Mouse (Mus musculus): Measurements from ENCODE around the gene Fam114a2. TPM values are rescaled to one million over a fixed set of nuclear protein-coding genes. Genes with fewer than 3 reads are reported as not detected.

The Fam114a2 gene
- polyA plus RNA-seq, 1 experiment from 2014 or later: 54.5 TPM

GRCm38 (mm10) chr11:57525900-57526299, 7.5 kb upstream of the Fam114a2 start:
- no peak for ATAC-seq (replicated peaks; ENCODE audit: low FRiP score)
- no peak overlapping the region for H3K27ac ChIP-seq (ENCODE audit: low read depth, low read length)
- no peak overlapping the region for H3K4me2 ChIP-seq (ENCODE audit: low read depth, low read length, severe bottlenecking)
- no peaks in the 10 kb centered on the region for H3K9me3 ChIP-seq (ENCODE audit: control insufficient read depth, low read length)
- H3K9ac ChIP-seq (ENCODE audit: low read length): no peak overlapping the region
- no peak overlapping the region for H3K4me3 ChIP-seq (ENCODE audit: low read depth, low read length)
- 85% methylated on average over 3 of the region's 3 CpGs for WGBS
- DNase-seq (ENCODE audit: low spot score): no peak
- H3K27me3 ChIP-seq (ENCODE audit: control insufficient read depth, insufficient read depth, low read length): no peaks in the 10 kb centered on the region
- no peaks in the 10 kb centered on the region for H3K4me1 ChIP-seq (replicated peaks; ENCODE audit: control insufficient read depth, insufficient read depth, low read length)
- no peaks in the 10 kb centered on the region; the same call in 1 of the 2 replicates for H3K36me3 ChIP-seq (ENCODE audit: control insufficient read depth, insufficient read depth, low read length)

- Histone ChIP-seq H3K4me2 (ENCODE audit: low read depth, low read length, severe bottlenecking) (no peak overlapping the region), H3K4me3 (ENCODE audit: low read depth, low read length) (no peak overlapping the region), H3K36me3 (ENCODE audit: control insufficient read depth, insufficient read depth, low read length) (no peaks in the 10 kb centered on the region), H3K27ac (ENCODE audit: low read depth, low read length) (no peak overlapping the region), H3K4me1 (replicated peaks; ENCODE audit: control insufficient read depth, insufficient read depth, low read length) (no peaks in the 10 kb centered on the region), H3K9ac (ENCODE audit: low read length) (no peak overlapping the region), H3K27me3 (ENCODE audit: control insufficient read depth, insufficient read depth, low read length) (no peaks in the 10 kb centered on the region), H3K9me3 (ENCODE audit: control insufficient read depth, low read length) (no peaks in the 10 kb centered on the region)
- ATAC-seq (replicated peaks; ENCODE audit: low FRiP score) (no peak), DNase-seq (ENCODE audit: low spot score) (no peak)
These were observed 6.2 kb upstream of the Fam114a2 start for GRCm38 (mm10) chr11:57524597-57524996.

GRCm38 (mm10) chr11:57523418-57523817, 5.0 kb upstream of the Fam114a2 start:
- Histone ChIP-seq H3K9ac (ENCODE audit: low read length) (no peak overlapping the region), H3K4me3 (ENCODE audit: low read depth, low read length) (no peak overlapping the region), H3K27ac (ENCODE audit: low read depth, low read length) (no peak overlapping the region), H3K27me3 (ENCODE audit: control insufficient read depth, insufficient read depth, low read length) (no peaks in the 10 kb centered on the region), H3K4me1 (replicated peaks; ENCODE audit: control insufficient read depth, insufficient read depth, low read length) (0 out of 2 replicates have a peak, but pooled peaks cover 2% of the 10 kb centered on the region), H3K4me2 (ENCODE audit: low read depth, low read length, severe bottlenecking) (no peak overlapping the region), H3K9me3 (ENCODE audit: control insufficient read depth, low read length) (no peaks in the 10 kb centered on the region), H3K36me3 (ENCODE audit: control insufficient read depth, insufficient read depth, low read length) (no peaks in the 10 kb centered on the region)
- ATAC-seq (replicated peaks; ENCODE audit: low FRiP score) (no peak), DNase-seq (ENCODE audit: low spot score) (no peak)
- WGBS: 89% methylated on average over 3 of the region's 3 CpGs

GRCm38 (mm10) chr11:57522046-57522445, 3.6 kb upstream of the Fam114a2 start:
- 91% methylated on average over 7 of the region's 7 CpGs for WGBS
- no peak for DNase-seq (ENCODE audit: low spot score)

GRCm38 (mm10) chr11:57521206-57521605, 2.8 kb upstream of the Fam114a2 start:
- no peaks in the 10 kb centered on the region for H3K9me3 ChIP-seq (ENCODE audit: control insufficient read depth, low read length)
- whole genome bisulfite sequencing: 95% methylated on average over 3 of the region's 3 CpGs
- no peak overlapping the region for H3K4me2 ChIP-seq (ENCODE audit: low read depth, low read length, severe bottlenecking)
- H3K27me3 ChIP-seq (ENCODE audit: control insufficient read depth, insufficient read depth, low read length): no peaks in the 10 kb centered on the region
- no peak overlapping the region for H3K27ac ChIP-seq (ENCODE audit: low read depth, low read length)
- DNase-seq (ENCODE audit: low spot score) (no peak), ATAC-seq (replicated peaks; ENCODE audit: low FRiP score) (no peak)
- H3K4me3 ChIP-seq (ENCODE audit: low read depth, low read length): no peak overlapping the region
- 0 out of 2 replicates have a peak, but pooled peaks cover 2% of the 10 kb centered on the region for H3K4me1 ChIP-seq (replicated peaks; ENCODE audit: control insufficient read depth, insufficient read depth, low read length)
- no peaks in the 10 kb centered on the region for H3K36me3 ChIP-seq (ENCODE audit: control insufficient read depth, insufficient read depth, low read length)
- H3K9ac ChIP-seq (ENCODE audit: low read length): no peak overlapping the region

More at GRCm38 (mm10) chr11:57522046-57522445, 3.6 kb upstream of the Fam114a2 start:
- H3K9ac ChIP-seq (ENCODE audit: low read length): no peak overlapping the region
- no peak overlapping the region for H3K27ac ChIP-seq (ENCODE audit: low read depth, low read length)
- 0 out of 2 replicates have a peak, but pooled peaks cover 2% of the 10 kb centered on the region for H3K4me1 ChIP-seq (replicated peaks; ENCODE audit: control insufficient read depth, insufficient read depth, low read length)
- H3K9me3 ChIP-seq (ENCODE audit: control insufficient read depth, low read length): no peaks in the 10 kb centered on the region
- no peaks in the 10 kb centered on the region for H3K36me3 ChIP-seq (ENCODE audit: control insufficient read depth, insufficient read depth, low read length)
- H3K4me3 ChIP-seq (ENCODE audit: low read depth, low read length): no peak overlapping the region
- ATAC-seq (replicated peaks; ENCODE audit: low FRiP score): no peak
- H3K4me2 ChIP-seq (ENCODE audit: low read depth, low read length, severe bottlenecking): no peak overlapping the region
- no peaks in the 10 kb centered on the region for H3K27me3 ChIP-seq (ENCODE audit: control insufficient read depth, insufficient read depth, low read length)

- no peaks in the 10 kb centered on the region for H3K36me3 ChIP-seq (ENCODE audit: control insufficient read depth, insufficient read depth, low read length)
- DNase-seq (ENCODE audit: low spot score) (no peak), ATAC-seq (replicated peaks; ENCODE audit: low FRiP score) (no peak)
- H3K9ac ChIP-seq (ENCODE audit: low read length): peak overlapping the region; percentile 86
- H3K27ac ChIP-seq (ENCODE audit: low read depth, low read length): no peak overlapping the region
- no peaks in the 10 kb centered on the region for H3K27me3 ChIP-seq (ENCODE audit: control insufficient read depth, insufficient read depth, low read length)
- H3K4me3 ChIP-seq (ENCODE audit: low read depth, low read length): peak overlapping the region; percentile 92
- 0 out of 2 replicates have a peak, but pooled peaks cover 2% of the 10 kb centered on the region for H3K4me1 ChIP-seq (replicated peaks; ENCODE audit: control insufficient read depth, insufficient read depth, low read length)
- peak overlapping the region; percentile 65 for H3K4me2 ChIP-seq (ENCODE audit: low read depth, low read length, severe bottlenecking)
- no peaks in the 10 kb centered on the region for H3K9me3 ChIP-seq (ENCODE audit: control insufficient read depth, low read length)
- 81% methylated on average over 5 of the region's 5 CpGs for WGBS
These were observed 887 bp upstream of the Fam114a2 start for GRCm38 (mm10) chr11:57519304-57519703.

GRCm38 (mm10) chr11:57518751-57519148, 333 bp upstream of the Fam114a2 start:
- Histone ChIP-seq H3K36me3 (ENCODE audit: control insufficient read depth, insufficient read depth, low read length) (no peaks in the 10 kb centered on the region), H3K27ac (ENCODE audit: low read depth, low read length) (peak overlapping the region; percentile 31; the same call in 1 of the 2 replicates), H3K4me2 (ENCODE audit: low read depth, low read length, severe bottlenecking) (peak overlapping the region; percentile 65), H3K9me3 (ENCODE audit: control insufficient read depth, low read length) (no peaks in the 10 kb centered on the region), H3K4me3 (ENCODE audit: low read depth, low read length) (peak overlapping the region; percentile 92), H3K27me3 (ENCODE audit: control insufficient read depth, insufficient read depth, low read length) (no peaks in the 10 kb centered on the region), H3K4me1 (replicated peaks; ENCODE audit: control insufficient read depth, insufficient read depth, low read length) (0 out of 2 replicates have a peak, but pooled peaks cover 2% of the 10 kb centered on the region), H3K9ac (ENCODE audit: low read length) (peak overlapping the region; percentile 86)
- under 1% methylated on average over 16 of the region's 16 CpGs for WGBS
- DNase-seq (ENCODE audit: low spot score) (no peak), ATAC-seq (replicated peaks; ENCODE audit: low FRiP score) (no peak; the same call in 1 of the 2 replicates)

GRCm38 (mm10) chr11:57516946-57517441, 1.4 kb downstream of the Fam114a2 start:
- Histone ChIP-seq H3K4me1 (replicated peaks; ENCODE audit: control insufficient read depth, insufficient read depth, low read length) (0 out of 2 replicates have a peak, but pooled peaks cover 2% of the 10 kb centered on the region), H3K4me3 (ENCODE audit: low read depth, low read length) (no peak overlapping the region), H3K27me3 (ENCODE audit: control insufficient read depth, insufficient read depth, low read length) (no peaks in the 10 kb centered on the region), H3K4me2 (ENCODE audit: low read depth, low read length, severe bottlenecking) (no peak overlapping the region), H3K27ac (ENCODE audit: low read depth, low read length) (no peak overlapping the region), H3K36me3 (ENCODE audit: control insufficient read depth, insufficient read depth, low read length) (peaks cover 6% of the 10 kb centered on the region), H3K9me3 (ENCODE audit: control insufficient read depth, low read length) (no peaks in the 10 kb centered on the region), H3K9ac (ENCODE audit: low read length) (no peak overlapping the region)
- 75% methylated on average over 5 of the region's 5 CpGs for WGBS
- no peak for ATAC-seq (replicated peaks; ENCODE audit: low FRiP score)
- DNase-seq (ENCODE audit: low spot score): no peak

GRCm38 (mm10) chr11:57515218-57515617, 3.2 kb downstream of the Fam114a2 start:
- DNase-seq (ENCODE audit: low spot score) (no peak), ATAC-seq (replicated peaks; ENCODE audit: low FRiP score) (no peak)
- 0 out of 2 replicates have a peak, but pooled peaks cover 2% of the 10 kb centered on the region for H3K4me1 ChIP-seq (replicated peaks; ENCODE audit: control insufficient read depth, insufficient read depth, low read length)
- H3K4me3 ChIP-seq (ENCODE audit: low read depth, low read length): no peak overlapping the region
- no peaks in the 10 kb centered on the region for H3K27me3 ChIP-seq (ENCODE audit: control insufficient read depth, insufficient read depth, low read length)
- no peak overlapping the region for H3K4me2 ChIP-seq (ENCODE audit: low read depth, low read length, severe bottlenecking)
- H3K9ac ChIP-seq (ENCODE audit: low read length): no peak overlapping the region
- H3K27ac ChIP-seq (ENCODE audit: low read depth, low read length): no peak overlapping the region
- H3K9me3 ChIP-seq (ENCODE audit: control insufficient read depth, low read length): no peaks in the 10 kb centered on the region
- WGBS: 92% methylated on average over 5 of the region's 5 CpGs
- H3K36me3 ChIP-seq (ENCODE audit: control insufficient read depth, insufficient read depth, low read length): peaks cover 6% of the 10 kb centered on the region
